Mouse (Mus musculus): ENCODE results near the gene Mrgprx1.

Gene Mrgprx1

GRCm38 (mm10) chr7:48027497-48027896, at the start of gene Mrgprx1:
Mrgprx1 (minus strand) TSS chr7:48027597.
- DNase-seq (ENCODE audit: low spot score in 2 of 2): no peak

GRCm38 (mm10) chr7:48075521-48075920, 48.1 kb upstream of the Mrgprx1 start:
- DNase-seq (ENCODE audit: low spot score in 2 of 2): no peak

GRCm38 (mm10) chr7:48046475-48047185, 19.2 kb upstream of the Mrgprx1 start:
- DNase-seq (ENCODE audit: low spot score in 2 of 2): no peak

- no peak for DNase-seq (ENCODE audit: low spot score in 2 of 2)
Observed at GRCm38 (mm10) chr7:48044046-48044445, 16.6 kb upstream of the Mrgprx1 start.

- DNase-seq (ENCODE audit: low spot score in 2 of 2): no peak
Observed at GRCm38 (mm10) chr7:48017874-48018273, 9.5 kb downstream of the Mrgprx1 start.

- DNase-seq (ENCODE audit: low spot score in 2 of 2): no peak
Observed at GRCm38 (mm10) chr7:47995689-47996088, 31.7 kb downstream of the Mrgprx1 start.

- DNase-seq (ENCODE audit: low spot score in 2 of 2): no peak
Observed at GRCm38 (mm10) chr7:47986752-47987151, 40.6 kb downstream of the Mrgprx1 start.

GRCm38 (mm10) chr7:47981995-47982394, 45.4 kb downstream of the Mrgprx1 start, which contains the start of gene Mrgpra4:
Mrgpra4 (minus strand) TSS chr7:47982095.
- DNase-seq (ENCODE audit: low spot score in 2 of 2): no peak

Measured in spleen, postnatal 4 days (tissue).